Mouse (Mus musculus): ENCODE results near the gene Amotl2.

GRCm38 (mm10) chr9:102731044-102731471 lies 14.6 kb downstream of the Amotl2 start:
- TF ChIP-seq POLR2A (IDR thresholded peaks at IDR 0.05; ENCODE audit: control insufficient read depth, extremely low read depth, insufficient read depth, low read length, poor library complexity) (no peak), CTCF (IDR thresholded peaks at IDR 0.05; ENCODE audit: borderline replicate concordance, control insufficient read depth, extremely low read depth, insufficient read depth, low read length, poor library complexity) (no peak)
